Mouse (Mus musculus) spleen, adult 10 weeks (tissue): ENCODE measurements around the gene Hsp90ab1. TPM values are rescaled to one million over a fixed set of nuclear protein-coding genes. Genes with fewer than 3 reads are reported as not detected.

Source experiments
- polyA plus RNA-seq: library from polyadenylated mRNA; stranded (reverse); fragments of 350-450 nt; fragmentation: Illumina TruSeq; extraction: RNeasy Lipid Tissue Mini Kit (QIAGEN cat#74804); gene quantifications from one replicate; pipeline ENCODE4 v1.2.3, GENCODE M21; 2015; ENCODE audit warnings: low replicate concordance; ENCODE audit not compliant: insufficient read depth

Hsp90ab1 gene
- polyA plus RNA-seq, result 1,285 TPM

GRCm38 (mm10) chr17:45573087-45573779, at the start of gene Hsp90ab1:
Hsp90ab1 (minus strand) TSS chr17:45573271.

GRCm38 (mm10) chr17:45601877-45602304, 28.8 kb upstream of the Hsp90ab1 start, which contains the start of gene Mymx:
Mymx (minus strand) TSS chr17:45602102.

GRCm38 (mm10) chr17:45599446-45600242, 26.6 kb upstream of the Hsp90ab1 start, which contains the start of gene Slc29a1:
Slc29a1 (minus strand) TSS chr17:45599606.

GRCm38 (mm10) chr17:45563655-45564530, 9.2 kb downstream of the Hsp90ab1 start, which contains the start of gene Slc35b2:
Slc35b2 (plus strand) TSS chr17:45563874.

GRCm38 (mm10) chr17:45555452-45556106, 17.5 kb downstream of the Hsp90ab1 start, which contains the start of gene Nfkbie:
Nfkbie (plus strand) TSS chr17:45555703.

GRCm38 (mm10) chr17:45549617-45550181, 23.4 kb downstream of the Hsp90ab1 start, which contains the start of gene Tmem151b:
Tmem151b (minus strand) TSS chr17:45549677.

GRCm38 (mm10) chr17:45523263-45523662, 49.8 kb downstream of the Hsp90ab1 start, which contains the start of gene Tcte1:
Tcte1 (plus strand) TSS chr17:45523434.

Other genes with a start within 250 kb of the Hsp90ab1 start
- gene Cdc5l, start 139.5 kb downstream of the Hsp90ab1 start, polyA plus RNA-seq, result 106 TPM
- gene Spats1, start 97.9 kb downstream of the Hsp90ab1 start, polyA plus RNA-seq, result not detected
- gene Aars2, start 66.4 kb downstream of the Hsp90ab1 start, polyA plus RNA-seq, result 2.9 TPM
- 0.37 TPM for gene Tcte1, start 49.8 kb downstream of the Hsp90ab1 start, polyA plus RNA-seq
- 1.0 TPM for gene Tmem151b, start 23.6 kb downstream of the Hsp90ab1 start, polyA plus RNA-seq
- 69.2 TPM for gene Nfkbie, start 17.6 kb downstream of the Hsp90ab1 start, polyA plus RNA-seq
- 32.4 TPM for gene Slc35b2, start 9.4 kb downstream of the Hsp90ab1 start, polyA plus RNA-seq
- gene Slc29a1, start 26.3 kb upstream of the Hsp90ab1 start, polyA plus RNA-seq, result 45.2 TPM
- not detected for gene Mymx, start 28.8 kb upstream of the Hsp90ab1 start, polyA plus RNA-seq
- gene Capn11, start 86.1 kb upstream of the Hsp90ab1 start, polyA plus RNA-seq, result not detected
- gene Mrpl14, start 113.1 kb upstream of the Hsp90ab1 start, polyA plus RNA-seq, result 13.9 TPM
- 14.2 TPM for gene Tmem63b, start 113.6 kb upstream of the Hsp90ab1 start, polyA plus RNA-seq
- not detected for gene 1600014C23Rik, start 160.6 kb upstream of the Hsp90ab1 start, polyA plus RNA-seq